Mouse (Mus musculus) kidney, embryonic 14.5 days (tissue): ENCODE measurements around the gene Vmn2r87. TPM values are rescaled to one million over a fixed set of nuclear protein-coding genes. Genes with fewer than 3 reads are reported as not detected.
"Not testable (repeated sequence)": the region's sequence is repeated elsewhere in the genome, so short reads cannot be mapped to it uniquely, and the experiment has no call there.

ENCODE experiments used
- ATAC-seq: fragments of 200-750 bp; cut with Nextera tagmentation; 2 replicates; pipeline ENCODE4 v1.8.0; 2017; ENCODE audit warnings: moderate number of reproducible peaks, mild to moderate bottlenecking, moderate TSS enrichment, moderate library complexity; ENCODE audit not compliant: low FRiP score, low TSS enrichment
- H3K27ac ChIP-seq: fragments of 300-500 bp; sonication (generic); 2 replicates; pipeline ENCODE4 v1.5.1; 2014; ENCODE audit warnings: low read depth, mild to moderate bottlenecking, low read length, moderate library complexity, mixed read lengths
- H3K27me3 ChIP-seq: fragments of 300-500 bp; sonication (generic); 2 replicates; pipeline ENCODE4 v1.6.1; 2014; ENCODE audit warnings: mild to moderate bottlenecking, low read length; ENCODE audit not compliant: control insufficient read depth, insufficient read depth
- H3K36me3 ChIP-seq: fragments of 300-500 bp; sonication (generic); 2 replicates; pipeline ENCODE4 v1.6.1; 2014; ENCODE audit warnings: low read length, mixed read lengths; ENCODE audit not compliant: control insufficient read depth, insufficient read depth
- H3K4me1 ChIP-seq: fragments of 300-500 bp; sonication (generic); 2 replicates; pipeline ENCODE4 v1.6.1; 2014; ENCODE audit warnings: low read length, mixed read lengths; ENCODE audit not compliant: control insufficient read depth, insufficient read depth
- H3K4me2 ChIP-seq: fragments of 300-500 bp; sonication (generic); replicated peaks from 2 replicates; pipeline ENCODE4 v1.6.1; 2014; ENCODE audit warnings: low read depth, mild to moderate bottlenecking, low read length
- H3K4me3 ChIP-seq: fragments of 300-500 bp; sonication (generic); 2 replicates; pipeline ENCODE4 v1.5.1; 2014; ENCODE audit warnings: mild to moderate bottlenecking, low read length
- H3K9ac ChIP-seq: fragments of 300-500 bp; sonication (generic); 2 replicates; pipeline ENCODE4 v1.6.1; 2014; ENCODE audit warnings: low read depth, mild to moderate bottlenecking, low read length, moderate library complexity
- H3K9me3 ChIP-seq: fragments of 300-500 bp; sonication (generic); 2 replicates; pipeline ENCODE4 v1.6.1; 2016; ENCODE audit warnings: low read length; ENCODE audit not compliant: control insufficient read depth
- whole genome bisulfite sequencing: fragments of 180-500 bp; shearing (Covaris S2); extraction: QIAGEN DNeasy Blood & Tissue Kit; methylation state at CpG from one replicate; pipeline ENCODE4 v1.1.7; 2014; 5-methylcytosine and 5-hydroxymethylcytosine counted together
- polyA plus RNA-seq: library from polyadenylated mRNA; unstranded; fragments of >200 nt; fragmentation: Nextera tagmentation; extraction: Ambion mirVana; gene quantifications from 2 replicates; pipeline ENCODE4 v1.2.1, GENCODE M21; 2014

Gene Vmn2r87
- polyA plus RNA-seq, 1 experiment from 2014 or later: not detected

DNA sequence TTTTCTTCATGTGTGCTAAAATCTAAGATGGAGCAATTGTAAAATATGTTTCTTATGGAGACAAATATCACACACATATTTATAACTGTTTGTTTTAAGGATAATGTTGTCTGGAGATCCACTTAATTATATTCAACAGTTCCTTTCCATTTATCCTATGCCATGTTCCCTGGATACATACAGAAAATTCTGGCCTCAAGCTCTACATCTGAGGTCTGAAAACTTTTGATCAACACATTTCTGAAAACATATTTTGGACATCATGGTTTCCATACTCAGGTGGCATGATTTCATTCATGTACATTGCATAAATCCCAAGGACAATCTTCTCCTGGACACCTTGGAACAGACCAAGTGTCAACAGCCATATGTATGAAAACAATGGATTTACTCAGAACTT, 67.6 kb downstream of the Vmn2r87 start, which contains the start of gene Vmn2r85:
Vmn2r85 (minus strand) TSS at position 101 of the 400 bp plus-strand sequence.
- H3K27ac ChIP-seq, H3K4me2 ChIP-seq, H3K4me1 ChIP-seq, H3K9me3 ChIP-seq, ATAC-seq, H3K9ac ChIP-seq, H3K27me3 ChIP-seq, H3K4me3 ChIP-seq, H3K36me3 ChIP-seq: not testable (repeated sequence)

DNA sequence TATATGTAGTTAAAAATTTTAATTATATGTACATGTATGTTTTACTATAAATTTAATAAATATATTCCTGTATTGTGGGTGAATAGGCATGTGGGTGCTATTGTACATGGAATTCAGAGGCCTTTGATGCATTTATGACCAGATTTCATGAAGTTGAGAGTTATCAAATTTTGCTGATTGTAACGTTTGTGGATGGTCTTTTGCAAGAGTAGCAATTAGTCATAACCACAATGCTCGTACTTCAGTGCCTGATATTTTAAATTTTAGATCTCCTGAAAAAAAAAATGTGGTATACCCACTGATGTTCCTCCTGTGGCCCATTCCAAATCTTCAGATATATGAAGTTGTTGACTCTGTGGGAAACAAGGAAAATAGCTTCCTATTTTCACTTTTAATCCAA, 74.8 kb downstream of the Vmn2r87 start:
- H3K9me3 ChIP-seq, H3K36me3 ChIP-seq, H3K27ac ChIP-seq, H3K4me3 ChIP-seq, H3K27me3 ChIP-seq, H3K4me1 ChIP-seq, H3K4me2 ChIP-seq, H3K9ac ChIP-seq, ATAC-seq: not testable (repeated sequence)
- WGBS: 76% methylated on average over 2 of the region's 2 CpGs

Other genes starting within 250 kb of the Vmn2r87 start
- not detected in 2 replicates for gene Neurod4, start 217.2 kb downstream of the Vmn2r87 start, polyA plus RNA-seq
- gene Tespa1, start 174.5 kb downstream of the Vmn2r87 start, polyA plus RNA-seq: 0.31 TPM in 1 of 2 replicates, not detected in the other
- not detected in 2 replicates for gene Vmn2r84, start 103.1 kb downstream of the Vmn2r87 start, polyA plus RNA-seq
- gene Vmn2r85, start 67.7 kb downstream of the Vmn2r87 start, polyA plus RNA-seq: not detected in 2 replicates
- not detected in 2 replicates for gene Vmn2r86, start 41.3 kb downstream of the Vmn2r87 start, polyA plus RNA-seq